In the genomic region with DNA sequence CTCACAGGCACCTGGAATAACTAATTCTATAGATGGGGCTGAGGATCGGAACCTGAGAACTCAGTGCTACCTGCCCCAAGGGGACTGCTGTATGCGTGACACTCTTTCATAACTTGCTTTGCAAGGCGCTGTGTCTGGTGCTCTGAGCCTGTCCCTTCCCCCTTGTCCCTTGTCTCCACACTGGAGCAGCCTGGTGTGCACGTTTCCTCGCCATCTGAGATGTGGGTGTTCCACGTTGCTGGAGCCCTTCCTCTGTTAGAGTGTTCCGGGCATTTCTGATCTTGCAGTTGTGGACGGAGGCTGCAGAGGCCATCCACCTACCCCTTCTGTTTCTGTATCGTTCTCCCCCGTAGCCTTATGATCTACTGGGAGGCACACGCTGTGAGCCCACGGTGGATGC, we compare ENCODE assay signal across 21 mouse cellular contexts. TPM values are rescaled to one million over a fixed set of nuclear protein-coding genes. Genes with fewer than 3 reads are reported as not detected.
A peak's percentile ranks its signal among the peaks of the same experiment; 100 is the strongest.
DNase-seq lines count a peak whose midpoint lies in the region; ATAC-seq and TF ChIP-seq lines count a peak whose summit lies in the region.
"Had no signal": no experiment of that assay in that cellular context is flagged by ENCODE, and none has a peak within 500 bp of the region (broad histone marks: within the 10 kb centered on the region; RNA-seq: fewer than 3 reads in every experiment).

No protein-coding gene starts in this region.

- H3K4me3 ChIP-seq in left cerebral cortex, adult 2 months, result no peak overlapping the region
- no peak overlapping the region for H3K4me3 ChIP-seq in hindbrain, embryonic 10.5 days
- H3K4me3 ChIP-seq: embryonic facial prominence, embryonic 10.5 days; embryonic facial prominence, embryonic 12.5 days; forebrain, embryonic 15.5 days had no signal

- H3K4me1 ChIP-seq in hindbrain, embryonic 10.5 days (replicated peaks), result 0 out of 2 replicates have a peak, but pooled peaks cover 5% of the 10 kb centered on the region
- H3K4me1 ChIP-seq: embryonic facial prominence, embryonic 10.5 days; embryonic facial prominence, embryonic 12.5 days had no signal

- WGBS in hindbrain, embryonic 10.5 days, result 73% methylated on average over 12 of the region's 12 CpGs

- H3K9me3 ChIP-seq in hindbrain, embryonic 10.5 days, result no peaks in the 10 kb centered on the region
- H3K9me3 ChIP-seq: embryonic facial prominence, embryonic 10.5 days; embryonic facial prominence, embryonic 12.5 days; forebrain, embryonic 15.5 days had no signal

- no peaks in the 10 kb centered on the region for H3K36me3 ChIP-seq in hindbrain, embryonic 10.5 days
- H3K36me3 ChIP-seq: embryonic facial prominence, embryonic 10.5 days; embryonic facial prominence, embryonic 12.5 days had no signal

- intact Hi-C loops in left cerebral cortex, adult 2 months (cut with DNase I), result no loop called here

- TF ChIP-seq CTCF in left cerebral cortex, adult 2 months (IDR thresholded peaks at IDR 0.05), result no peak

- ATAC-seq in frontal cortex, adult (ENCODE audit: low TSS enrichment), result peak; percentile 60
- ATAC-seq: forebrain, embryonic 15.5 days; forebrain, postnatal 0 days had no signal

- peaks cover 8% of the 10 kb centered on the region for H3K27me3 ChIP-seq in hindbrain, embryonic 10.5 days (ENCODE audit: insufficient read depth, poor library complexity, severe bottlenecking)
- H3K27me3 ChIP-seq: forebrain, embryonic 15.5 days had no signal

- H3K27ac ChIP-seq in left cerebral cortex, adult 2 months, result peak overlapping the region; percentile 59
- H3K27ac ChIP-seq in hindbrain, embryonic 10.5 days, result no peak overlapping the region
- H3K27ac ChIP-seq: embryonic facial prominence, embryonic 10.5 days; embryonic facial prominence, embryonic 12.5 days; forebrain, embryonic 15.5 days had no signal

- DNase-seq in frontal cortex, postnatal 10 days (ENCODE audit: low spot score in 2 of 2), result no peak
- no peak for DNase-seq in left cerebral cortex, adult 2 months (ENCODE audit: extremely low spot score in 1 of 2, low spot score in 2 of 2)
- DNase-seq in left cerebral cortex, adult 11 months (ENCODE audit: low spot score), result no peak
- DNase-seq in right cerebral cortex, adult 18-20 months, result peak; percentile 41
- no peak for DNase-seq in right cerebral cortex, postnatal 10 days (ENCODE audit: low spot score in 2 of 2)
- peak; percentile 65 for DNase-seq in telencephalon, adult 2 months (ENCODE audit: low read depth, low spot score)
- no peak for DNase-seq in hindbrain, embryonic 10.5 days (ENCODE audit: low spot score)
- DNase-seq: adrenal gland, adult 2 months; adrenal gland, postnatal 10 days; adrenal gland, postnatal 25 days; cerebellum, adult 11-12 months; cerebellum, adult 2 months; cerebellum, adult 9-10 months; cerebellum, postnatal 10 days; cerebellum, postnatal 25 days; forebrain, postnatal 0 days had no signal

RNA-seq across cellular contexts. Expression of gene Jph3, which starts 29.0 kb away (rescaled TPM):
- 100 to 1,000 TPM; 285 to 297 TPM for total RNA-seq in left cerebral cortex, adult 2 months (2021)
- polyA plus RNA-seq in hindbrain, embryonic 10.5 days (2016; fragmentation: Nextera tagmentation; extraction: Ambion mirVana), result 10.1 and 22.4 TPM in 2 replicates
- total RNA-seq: MEL had no signal

Comparison
In these comparisons a context has a peak if more than half of its experiments do, and no peak if none do; other contexts are left out.
1. DNase-seq: peak in right cerebral cortex, adult 18-20 months (single experiment) and telencephalon, adult 2 months (single experiment); none in frontal cortex, postnatal 10 days (0 of 2), left cerebral cortex, adult 2 months (0 of 2), left cerebral cortex, adult 11 months (single experiment), right cerebral cortex, postnatal 10 days (0 of 2) and hindbrain, embryonic 10.5 days (single experiment).